Mouse (Mus musculus) A20 (cell line): ENCODE data around the gene Gm20379.

Source experiments
- DNase-seq: peaks from one replicate; pipeline ENCODE4 v3.0.0-alpha.2; 2011; ENCODE audit warnings: low read depth, low spot score

Gene Gm20379

GRCm38 (mm10) chr13:92336857-92337256, 31.1 kb downstream of the Gm20379 start:
- DNase-seq: no peak

- DNase-seq: no peak
Observed at GRCm38 (mm10) chr13:92337773-92338462, 32.1 kb downstream of the Gm20379 start.

GRCm38 (mm10) chr13:92339787-92340186, 34.0 kb downstream of the Gm20379 start:
- DNase-seq: no peak

DNA sequence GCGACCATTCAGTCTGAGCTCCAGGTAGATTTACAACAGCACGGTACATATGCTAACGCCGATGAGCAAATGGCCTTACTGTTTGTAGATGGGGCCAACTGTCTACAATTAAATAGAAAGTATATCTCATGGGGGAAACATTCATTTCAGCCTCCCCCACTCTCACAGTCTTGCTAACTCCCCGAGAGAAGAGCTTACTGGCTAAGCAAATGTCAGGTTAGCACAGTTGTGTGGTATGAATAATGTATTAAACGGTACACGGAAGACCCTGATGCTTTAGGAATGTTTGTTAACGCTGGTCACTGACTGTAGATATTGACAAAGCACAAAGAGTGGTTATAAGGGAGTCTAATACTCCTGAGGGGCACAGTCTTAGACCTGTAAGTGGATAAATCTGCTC, 38.3 kb downstream of the Gm20379 start:
- no peak for DNase-seq

- no peak for DNase-seq
Observed at GRCm38 (mm10) chr13:92346338-92346737, 40.6 kb downstream of the Gm20379 start.

DNA sequence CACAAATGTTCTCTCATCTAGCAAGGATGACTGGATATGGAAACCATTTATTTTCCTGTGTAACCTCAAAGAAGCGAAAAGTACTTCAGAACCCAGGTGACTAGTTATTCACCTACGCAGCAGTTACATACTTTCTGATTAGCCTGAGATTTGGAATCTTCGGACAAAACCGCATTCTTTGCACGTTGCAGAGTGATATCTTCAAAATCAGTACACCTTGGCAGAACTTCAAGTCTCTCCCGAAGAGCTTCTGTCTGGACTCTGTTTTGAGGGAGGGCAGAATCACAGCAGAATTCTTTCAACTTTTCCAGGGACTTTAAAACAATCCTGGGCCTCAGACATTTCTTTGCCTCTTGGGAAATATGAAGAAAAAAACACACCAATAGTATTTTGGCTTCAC, 45.3 kb downstream of the Gm20379 start:
- DNase-seq: no peak

DNA sequence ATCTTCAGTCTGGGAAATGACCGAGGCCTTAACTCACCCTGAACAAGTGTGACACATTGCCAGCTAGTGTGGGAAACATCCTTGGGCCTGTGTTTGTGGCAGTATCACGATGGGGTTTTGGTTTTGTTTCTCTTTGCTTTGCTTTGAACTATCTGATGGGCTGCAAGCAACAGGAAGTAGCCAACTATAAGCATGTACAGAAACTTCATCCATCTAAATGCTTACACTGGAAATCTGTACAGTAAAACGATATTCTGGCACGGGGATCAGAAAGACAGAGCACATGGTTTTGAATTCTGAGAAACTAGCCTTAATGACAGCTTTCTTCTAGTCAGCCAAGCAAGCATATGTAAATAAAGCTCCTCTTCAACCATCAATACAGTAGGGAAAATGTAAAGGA, 48.2 kb downstream of the Gm20379 start:
- no peak for DNase-seq

DNA sequence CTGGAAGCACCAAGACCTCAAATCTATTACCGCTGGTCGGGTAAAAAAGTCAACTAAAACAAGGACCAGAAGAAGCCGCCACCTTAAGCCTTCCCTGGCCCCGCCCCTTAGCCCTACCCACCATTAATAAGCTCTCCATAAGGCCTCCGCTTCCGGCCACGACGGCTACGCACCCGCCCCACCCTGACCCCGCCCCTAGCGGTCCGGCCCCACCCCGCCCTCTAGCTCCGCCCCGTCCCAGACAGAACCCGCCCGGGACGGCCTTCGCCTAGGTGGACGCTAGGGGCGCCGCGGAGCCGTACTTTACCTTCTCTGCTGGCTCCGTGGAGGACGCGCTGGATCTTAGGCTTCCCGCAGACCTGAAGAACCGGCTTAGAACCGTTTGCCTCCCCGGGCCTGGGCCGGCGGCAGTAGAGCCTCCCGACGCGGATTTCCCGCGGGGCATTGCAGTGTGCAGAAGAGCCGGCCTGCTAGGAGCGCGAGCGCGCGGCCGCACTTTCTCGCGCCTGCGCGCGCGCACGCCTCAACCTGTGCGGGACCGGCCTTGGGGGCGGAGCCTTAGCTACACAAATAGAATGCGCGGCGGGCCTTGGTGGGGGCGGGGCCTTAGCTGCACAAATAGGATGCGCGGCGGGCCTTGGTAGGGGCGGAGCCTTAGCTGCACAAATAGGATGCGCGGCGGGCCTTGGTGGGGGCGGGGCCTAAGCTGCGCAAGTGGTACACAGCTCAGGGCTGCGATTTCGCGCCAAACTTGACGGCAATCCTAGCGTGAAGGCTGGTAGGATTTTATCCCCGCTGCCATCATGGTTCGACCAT, 48.9 kb downstream of the Gm20379 start, which contains the start of the genes Dhfr and Msh3:
Dhfr (plus strand) TSS at position 271 of the 816 bp plus-strand sequence.
Msh3 (minus strand) TSS at position 548 of the 816 bp plus-strand sequence.
- DNase-seq: peak; percentile 100

DNA sequence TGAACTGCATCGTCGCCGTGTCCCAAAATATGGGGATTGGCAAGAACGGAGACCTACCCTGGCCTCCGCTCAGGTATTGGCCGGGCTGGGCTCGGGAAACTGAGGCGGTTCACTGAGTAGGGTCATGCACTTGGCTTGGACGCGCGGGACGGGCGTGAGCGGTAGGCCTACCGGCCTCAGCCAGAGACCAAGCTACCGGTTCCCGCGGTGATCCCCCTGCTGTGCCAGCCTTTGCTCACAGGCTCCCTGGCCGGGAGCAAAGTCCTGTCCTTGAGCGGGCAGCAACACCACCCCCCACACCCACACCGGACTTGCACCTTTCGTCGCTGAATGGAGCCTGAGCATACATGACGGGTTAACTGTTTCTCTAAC, 49.5 kb downstream of the Gm20379 start:
- DNase-seq: no peak

DNA sequence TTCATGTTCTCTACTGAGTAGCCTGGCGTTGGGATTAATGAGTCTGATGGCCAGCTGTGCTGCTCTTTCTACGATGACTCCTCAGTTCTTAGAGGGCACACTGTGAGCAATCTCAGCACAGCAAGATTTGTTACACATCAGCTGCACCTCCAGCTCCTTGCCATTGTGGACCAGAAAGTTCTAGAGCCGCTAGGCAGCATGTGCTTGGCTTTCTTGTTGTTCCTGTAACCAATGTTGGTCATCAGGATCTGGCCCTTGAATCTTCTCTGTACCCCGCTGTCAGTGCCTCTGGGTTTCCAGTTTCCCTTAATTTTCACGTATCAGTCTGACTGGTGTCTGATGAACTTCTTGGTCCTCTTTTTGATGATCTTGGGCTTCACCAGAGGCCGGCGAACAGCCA, 50.6 kb downstream of the Gm20379 start:
- no peak for DNase-seq
